Mouse (Mus musculus): ENCODE results near the gene Erich6b.
A peak's percentile ranks its signal among the peaks of the same experiment; 100 is the strongest.

Erich6b gene

GRCm38 (mm10) chr14:75642080-75642479 is at the start of gene Erich6b:
Gene Erich6b, plus strand, starts transcription at chr14:75642259.
- no peak for DNase-seq

GRCm38 (mm10) chr14:75592978-75593377 is 49.1 kb upstream of the Erich6b start, which contains the start of gene Spert:
Gene Spert, minus strand, starts transcription at chr14:75593116.
- DNase-seq, result no peak

- no peak for DNase-seq
Observed at GRCm38 (mm10) chr14:75609176-75609575, 32.9 kb upstream of the Erich6b start.

GRCm38 (mm10) chr14:75616375-75616774 is 25.7 kb upstream of the Erich6b start:
- no peak for DNase-seq

GRCm38 (mm10) chr14:75622984-75623383 is 19.1 kb upstream of the Erich6b start:
- no peak for DNase-seq

GRCm38 (mm10) chr14:75628870-75629269 is 13.2 kb upstream of the Erich6b start:
- no peak for DNase-seq

GRCm38 (mm10) chr14:75635350-75635749 is 6.7 kb upstream of the Erich6b start:
- no peak for DNase-seq

- DNase-seq, result peak; percentile 35
Observed at GRCm38 (mm10) chr14:75636107-75636506, 6.0 kb upstream of the Erich6b start.

GRCm38 (mm10) chr14:75637641-75638040 is 4.4 kb upstream of the Erich6b start:
- DNase-seq, result no peak

GRCm38 (mm10) chr14:75640846-75641245 is 1.2 kb upstream of the Erich6b start:
- DNase-seq, result peak; percentile 46

- DNase-seq, result no peak
Observed at GRCm38 (mm10) chr14:75641369-75641768, 690 bp upstream of the Erich6b start.

GRCm38 (mm10) chr14:75645461-75645860 is 3.4 kb downstream of the Erich6b start:
- DNase-seq, result no peak

- peak; percentile 15 for DNase-seq
Observed at GRCm38 (mm10) chr14:75646060-75646459, 4.0 kb downstream of the Erich6b start.

GRCm38 (mm10) chr14:75646968-75647829 is 5.1 kb downstream of the Erich6b start:
- DNase-seq, result no peak

- no peak for DNase-seq
Observed at GRCm38 (mm10) chr14:75660936-75661335, 18.9 kb downstream of the Erich6b start.

- no peak for DNase-seq
Observed at GRCm38 (mm10) chr14:75661548-75661947, 19.5 kb downstream of the Erich6b start.

GRCm38 (mm10) chr14:75665430-75666180 is 23.5 kb downstream of the Erich6b start:
- no peak for DNase-seq

- DNase-seq, result no peak
Observed at GRCm38 (mm10) chr14:75669085-75669645, 27.1 kb downstream of the Erich6b start.

- DNase-seq, result no peak
Observed at GRCm38 (mm10) chr14:75676316-75676715, 34.3 kb downstream of the Erich6b start.

- no peak for DNase-seq
Observed at GRCm38 (mm10) chr14:75690428-75690827, 48.4 kb downstream of the Erich6b start.

- DNase-seq, result no peak
Observed at GRCm38 (mm10) chr14:75696096-75696495, 54.0 kb downstream of the Erich6b start.

GRCm38 (mm10) chr14:75697928-75698327 is 55.9 kb downstream of the Erich6b start:
- no peak for DNase-seq

GRCm38 (mm10) chr14:75706647-75707046 is 64.6 kb downstream of the Erich6b start:
- DNase-seq, result no peak

GRCm38 (mm10) chr14:75707771-75708170 is 65.7 kb downstream of the Erich6b start:
- DNase-seq, result peak; percentile 50

All from embryo, embryonic 11 days (tissue).